Mouse (Mus musculus): ENCODE results near the gene Fam171a2.
"Not testable (repeated sequence)": the region's sequence is repeated elsewhere in the genome, so short reads cannot be mapped to it uniquely, and the experiment has no call there.

DNA sequence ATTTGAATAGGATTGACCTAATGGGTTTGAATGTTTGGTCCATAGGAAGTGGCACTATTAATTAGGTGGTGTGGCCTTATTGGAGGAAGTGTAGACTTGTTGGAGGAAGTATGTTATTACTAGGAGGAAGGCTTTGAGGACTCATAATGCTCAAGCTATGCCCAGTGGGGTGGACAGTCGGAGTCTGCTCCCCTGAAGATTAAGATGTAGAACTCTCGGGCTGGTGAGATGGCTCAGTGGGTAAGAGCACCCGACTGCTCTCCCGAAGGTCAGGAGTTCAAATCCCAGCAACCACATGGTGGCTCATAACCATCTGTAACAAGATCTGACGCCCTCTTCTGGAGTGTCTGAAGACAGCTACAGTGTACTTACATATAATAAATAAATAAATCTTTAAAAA lies 58.0 kb downstream of the Fam171a2 start:
- TF ChIP-seq CTCF (IDR thresholded peaks at IDR 0.05; ENCODE audit: control insufficient read depth, insufficient read depth, low read length); POLR2A (IDR thresholded peaks at IDR 0.05; ENCODE audit: borderline replicate concordance, control insufficient read depth, low read depth, low read length): not testable (repeated sequence)

All from bone marrow, adult 2 months (tissue).